Mouse (Mus musculus) thymus, adult 2 months (tissue): Measurements from ENCODE around the gene Pml. TPM values are rescaled to one million over a fixed set of nuclear protein-coding genes. Genes with fewer than 3 reads are reported as not detected.
"Not testable (repeated sequence)": the region's sequence is repeated elsewhere in the genome, so short reads cannot be mapped to it uniquely, and the experiment has no call there.

Experiments used
- DNase-seq: peaks from one replicate; pipeline ENCODE4 v3.0.0; 2021
- H3K27ac ChIP-seq: fragments of 200-500 bp; 2 replicates; pipeline ENCODE4 v1.5.1; 2012; ENCODE audit warnings: low read length, control low read depth; ENCODE audit not compliant: control insufficient read depth, insufficient read depth
- H3K27me3 ChIP-seq: fragments of 200-500 bp; 2 replicates; pipeline ENCODE4 v1.6.1; 2012; ENCODE audit warnings: mild to moderate bottlenecking, low read length, moderate library complexity, mixed read lengths; ENCODE audit not compliant: control insufficient read depth, insufficient read depth
- H3K36me3 ChIP-seq: fragments of 200-500 bp; 2 replicates; pipeline ENCODE4 v1.6.1; 2012; ENCODE audit warnings: mild to moderate bottlenecking, low read length, moderate library complexity; ENCODE audit not compliant: control insufficient read depth, insufficient read depth
- H3K4me1 ChIP-seq: fragments of 200-500 bp; replicated peaks from 2 replicates; pipeline ENCODE4 v1.6.1; 2012; ENCODE audit warnings: low read length; ENCODE audit not compliant: control insufficient read depth, insufficient read depth
- H3K4me3 ChIP-seq: fragments of 200-500 bp; 2 replicates; pipeline ENCODE4 v1.5.1; 2012; ENCODE audit warnings: mild to moderate bottlenecking, low read length, control low read depth, moderate library complexity; ENCODE audit not compliant: control insufficient read depth, insufficient read depth
- CTCF ChIP-seq: fragments of 200-500 bp; IDR thresholded peaks from 2 replicates; pipeline ENCODE4 v1.5.1; 2012; ENCODE audit warnings: mild to moderate bottlenecking, control low read depth, low read length, moderate library complexity, borderline replicate concordance; ENCODE audit not compliant: control insufficient read depth, poor library complexity, insufficient read depth; ENCODE audit errors: extremely low read depth
- POLR2A ChIP-seq: fragments of 200-500 bp; IDR thresholded peaks from 2 replicates; pipeline ENCODE4 v1.6.1; 2012; ENCODE audit warnings: mild to moderate bottlenecking, low read length, control low read depth, moderate library complexity; ENCODE audit not compliant: control insufficient read depth, poor library complexity, insufficient read depth; ENCODE audit errors: extremely low read depth
- WGBS: fragments of 180-500 bp; shearing (Covaris S2); methylation state at CpG from one replicate; pipeline ENCODE4 v1.1.7; 2018; 5-methylcytosine and 5-hydroxymethylcytosine counted together
- polyA plus RNA-seq: library from polyadenylated mRNA; depleted of rRNA; stranded (reverse); fragments of >200 nt; gene quantifications from 2 replicates; pipeline ENCODE4 v1.2.3, GENCODE M21; 2012

The Pml gene
- polyA plus RNA-seq, 1 experiment = 74.1 TPM

GRCm38 (mm10) chr9:58274101-58274604 is 24.6 kb upstream of the Pml start:
- no peaks in the 10 kb centered on the region for H3K36me3 ChIP-seq

GRCm38 (mm10) chr9:58272855-58273254 is 23.3 kb upstream of the Pml start:
- no peaks in the 10 kb centered on the region for H3K27me3 ChIP-seq
- H3K4me3 ChIP-seq = no peak overlapping the region
- no peak overlapping the region for H3K27ac ChIP-seq
- H3K36me3 ChIP-seq = no peaks in the 10 kb centered on the region
- no peak for DNase-seq
- TF ChIP-seq CTCF = no peak
- TF ChIP-seq POLR2A = no peak
- H3K4me1 ChIP-seq = peaks cover 23% of the 10 kb centered on the region
- 83% methylated on average over 9 of the region's 9 CpGs for WGBS

More at GRCm38 (mm10) chr9:58274101-58274604, 24.6 kb upstream of the Pml start:
- no peak for TF ChIP-seq POLR2A
- TF ChIP-seq CTCF = no peak
- 94% methylated on average over 7 of the region's 7 CpGs for WGBS
- no peak overlapping the region for H3K4me3 ChIP-seq
- H3K27ac ChIP-seq = no peak overlapping the region
- DNase-seq = no peak
- H3K4me1 ChIP-seq = peaks cover 23% of the 10 kb centered on the region
- H3K27me3 ChIP-seq = no peaks in the 10 kb centered on the region

GRCm38 (mm10) chr9:58272068-58272541 is 22.5 kb upstream of the Pml start:
- Histone ChIP-seq H3K4me1 (peaks cover 23% of the 10 kb centered on the region), H3K4me3 (no peak overlapping the region), H3K36me3 (no peaks in the 10 kb centered on the region), H3K27ac (no peak overlapping the region), H3K27me3 (no peaks in the 10 kb centered on the region)
- 93% methylated on average over 2 of the region's 2 CpGs for WGBS
- DNase-seq = no peak
- TF ChIP-seq CTCF = no peak
- no peak for TF ChIP-seq POLR2A

GRCm38 (mm10) chr9:58271551-58271950 is 22.0 kb upstream of the Pml start:
- not testable (repeated sequence) for H3K4me3 ChIP-seq, H3K27me3 ChIP-seq, DNase-seq, H3K36me3 ChIP-seq, H3K27ac ChIP-seq
- 83% methylated on average over 9 of the region's 9 CpGs for WGBS
- peaks cover 28% of the 10 kb centered on the region for H3K4me1 ChIP-seq

- no peak overlapping the region for H3K4me3 ChIP-seq
- no peaks in the 10 kb centered on the region for H3K27me3 ChIP-seq
- no peak overlapping the region for H3K27ac ChIP-seq
- 26% methylated on average over 3 of the region's 3 CpGs for WGBS
- no peak for TF ChIP-seq POLR2A
- TF ChIP-seq CTCF = no peak
- peaks cover 29% of the 10 kb centered on the region for H3K4me1 ChIP-seq
- DNase-seq = no peak
- H3K36me3 ChIP-seq = no peaks in the 10 kb centered on the region
Measured at GRCm38 (mm10) chr9:58271109-58271508, 21.5 kb upstream of the Pml start.

GRCm38 (mm10) chr9:58270081-58270480 is 20.5 kb upstream of the Pml start:
- H3K36me3 ChIP-seq = no peaks in the 10 kb centered on the region
- H3K4me1 ChIP-seq = peaks cover 19% of the 10 kb centered on the region
- DNase-seq = no peak
- TF ChIP-seq CTCF (no peak), POLR2A (no peak)
- H3K27ac ChIP-seq = no peak overlapping the region
- 75% methylated on average over 3 of the region's 3 CpGs for WGBS
- no peaks in the 10 kb centered on the region for H3K27me3 ChIP-seq
- H3K4me3 ChIP-seq = no peak overlapping the region
